Mouse (Mus musculus) E14TG2a.4 (cell line): ENCODE results near the gene Sycp2l.

Experiments
- CTCF ChIP-seq: conservative IDR thresholded peaks from 2 replicates; pipeline ENCODE4 v1.5.1; 2014; ENCODE audit warnings: low read length
- NANOG ChIP-seq: IDR thresholded peaks from 2 replicates; pipeline ENCODE4 v1.6.1; 2014; ENCODE audit warnings: borderline replicate concordance, low read length, mixed read lengths

DNA sequence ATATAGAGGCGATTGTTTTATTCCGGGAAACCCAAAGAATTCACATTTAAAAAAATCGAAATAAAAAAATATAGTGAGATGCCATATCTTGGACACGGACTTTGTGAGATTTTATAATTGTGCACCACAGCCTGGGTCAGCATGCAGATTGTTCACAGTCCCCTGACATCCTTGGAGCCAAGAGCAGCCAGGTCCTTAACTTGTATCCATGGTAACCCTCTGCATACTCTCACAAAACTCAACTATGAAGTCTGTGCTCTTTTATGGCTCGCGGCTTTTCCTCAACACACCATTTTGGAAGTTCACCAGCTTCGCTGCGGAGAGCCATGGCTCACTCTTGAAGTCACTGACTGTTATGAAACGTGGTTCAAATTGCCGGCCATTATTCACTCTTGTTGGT is 19.9 kb upstream of the Sycp2l start:
- TF ChIP-seq CTCF (no peak), NANOG (no peak)
